Mouse (Mus musculus): ENCODE data around the gene Sh3pxd2a. TPM values are rescaled to one million over a fixed set of nuclear protein-coding genes. Genes with fewer than 3 reads are reported as not detected.

The Sh3pxd2a gene
- 12.1 and 13.1 TPM in 2 replicates for polyA plus RNA-seq (2012; rRNA removed)

GRCm38 (mm10) chr19:47464304-47465241 is at the start of gene Sh3pxd2a:
TSS of gene Sh3pxd2a (minus strand) at chr19:47464401.
- peaks cover 7% of the 10 kb centered on the region; the same call in 1 of the 2 replicates for H3K4me1 ChIP-seq (ENCODE audit: control insufficient read depth, insufficient read depth, insufficient read length)
- DNase-seq (ENCODE audit: low read depth in 1 of 2, low spot score in 2 of 2), result peak in 1 of 2 experiments; percentile 47
- WGBS, result 6% methylated on average over 58 of the region's 70 CpGs
- H3K36me3 ChIP-seq (ENCODE audit: control insufficient read depth, insufficient read depth, low read length), result no peaks in the 10 kb centered on the region; the same call in 1 of the 2 replicates
- H3K27ac ChIP-seq (ENCODE audit: insufficient read depth, low read length), result peak within 1 kb of the TSS; percentile 83
- H3K4me3 ChIP-seq (ENCODE audit: extremely low read depth, insufficient read depth, insufficient read length), result peak within 1 kb of the TSS; percentile 94
- TF ChIP-seq CTCF (IDR thresholded peaks at IDR 0.05; ENCODE audit: extremely low read depth, insufficient read depth, insufficient read length, insufficient replicate concordance) (no peak), POLR2A (IDR thresholded peaks at IDR 0.05; ENCODE audit: low read depth, low read length) (no peak)
- peaks cover 1% of the 10 kb centered on the region; the same call in 1 of the 2 replicates for H3K27me3 ChIP-seq (ENCODE audit: control insufficient read depth, insufficient read depth, low read length)

GRCm38 (mm10) chr19:47513618-47513897 is 49.4 kb upstream of the Sh3pxd2a start:
- Histone ChIP-seq H3K4me3 (ENCODE audit: extremely low read depth, insufficient read depth, insufficient read length) (no peak overlapping the region), H3K36me3 (ENCODE audit: control insufficient read depth, insufficient read depth, low read length) (peaks cover 3% of the 10 kb centered on the region; the same call in 1 of the 2 replicates), H3K4me1 (ENCODE audit: control insufficient read depth, insufficient read depth, insufficient read length) (peaks cover 16% of the 10 kb centered on the region), H3K27ac (ENCODE audit: insufficient read depth, low read length) (no peak overlapping the region), H3K27me3 (ENCODE audit: control insufficient read depth, insufficient read depth, low read length) (no peaks in the 10 kb centered on the region)
- no peak for DNase-seq (ENCODE audit: low read depth in 1 of 2, low spot score in 2 of 2)
- TF ChIP-seq POLR2A (IDR thresholded peaks at IDR 0.05; ENCODE audit: low read depth, low read length) (no peak), CTCF (IDR thresholded peaks at IDR 0.05; ENCODE audit: extremely low read depth, insufficient read depth, insufficient read length, insufficient replicate concordance) (no peak)
- WGBS, result 89% methylated on average over 4 of the region's 4 CpGs

- Histone ChIP-seq H3K27me3 (ENCODE audit: control insufficient read depth, insufficient read depth, low read length) (no peaks in the 10 kb centered on the region), H3K4me1 (ENCODE audit: control insufficient read depth, insufficient read depth, insufficient read length) (peaks cover 21% of the 10 kb centered on the region), H3K36me3 (ENCODE audit: control insufficient read depth, insufficient read depth, low read length) (peaks cover 3% of the 10 kb centered on the region; the same call in 1 of the 2 replicates), H3K27ac (ENCODE audit: insufficient read depth, low read length) (no peak overlapping the region), H3K4me3 (ENCODE audit: extremely low read depth, insufficient read depth, insufficient read length) (no peak overlapping the region)
- WGBS, result 74% methylated on average over 21 of the region's 21 CpGs
- TF ChIP-seq POLR2A (IDR thresholded peaks at IDR 0.05; ENCODE audit: low read depth, low read length) (no peak), CTCF (IDR thresholded peaks at IDR 0.05; ENCODE audit: extremely low read depth, insufficient read depth, insufficient read length, insufficient replicate concordance) (no peak)
- DNase-seq (ENCODE audit: low read depth in 1 of 2, low spot score in 2 of 2), result no peak
Observed at GRCm38 (mm10) chr19:47512794-47513617, 48.8 kb upstream of the Sh3pxd2a start.

GRCm38 (mm10) chr19:47511958-47512357 is 47.8 kb upstream of the Sh3pxd2a start:
- Histone ChIP-seq H3K4me3 (ENCODE audit: extremely low read depth, insufficient read depth, insufficient read length) (no peak overlapping the region), H3K36me3 (ENCODE audit: control insufficient read depth, insufficient read depth, low read length) (peaks cover 3% of the 10 kb centered on the region; the same call in 1 of the 2 replicates), H3K27ac (ENCODE audit: insufficient read depth, low read length) (peak overlapping the region; percentile 63), H3K27me3 (ENCODE audit: control insufficient read depth, insufficient read depth, low read length) (no peaks in the 10 kb centered on the region), H3K4me1 (ENCODE audit: control insufficient read depth, insufficient read depth, insufficient read length) (peaks cover 26% of the 10 kb centered on the region)
- WGBS, result 72% methylated on average over 6 of the region's 6 CpGs
- no peak for DNase-seq (ENCODE audit: low read depth in 1 of 2, low spot score in 2 of 2)
- no peak for TF ChIP-seq CTCF (IDR thresholded peaks at IDR 0.05; ENCODE audit: extremely low read depth, insufficient read depth, insufficient read length, insufficient replicate concordance)
- no peak for TF ChIP-seq POLR2A (IDR thresholded peaks at IDR 0.05; ENCODE audit: low read depth, low read length)

- H3K27me3 ChIP-seq (ENCODE audit: control insufficient read depth, insufficient read depth, low read length), result no peaks in the 10 kb centered on the region
- H3K27ac ChIP-seq (ENCODE audit: insufficient read depth, low read length), result peak overlapping the region; percentile 88
- 19% methylated on average over 7 of the region's 7 CpGs for WGBS
- no peak for DNase-seq (ENCODE audit: low read depth in 1 of 2, low spot score in 2 of 2)
- TF ChIP-seq POLR2A (IDR thresholded peaks at IDR 0.05; ENCODE audit: low read depth, low read length) (no peak), CTCF (IDR thresholded peaks at IDR 0.05; ENCODE audit: extremely low read depth, insufficient read depth, insufficient read length, insufficient replicate concordance) (no peak)
- peak overlapping the region; percentile 1; the same call in 1 of the 2 replicates for H3K4me3 ChIP-seq (ENCODE audit: extremely low read depth, insufficient read depth, insufficient read length)
- H3K36me3 ChIP-seq (ENCODE audit: control insufficient read depth, insufficient read depth, low read length), result peaks cover 3% of the 10 kb centered on the region; the same call in 1 of the 2 replicates
- peaks cover 26% of the 10 kb centered on the region for H3K4me1 ChIP-seq (ENCODE audit: control insufficient read depth, insufficient read depth, insufficient read length)
Observed at GRCm38 (mm10) chr19:47511294-47511675, 47.1 kb upstream of the Sh3pxd2a start.

GRCm38 (mm10) chr19:47510473-47511293 is 46.5 kb upstream of the Sh3pxd2a start:
- Histone ChIP-seq H3K4me1 (ENCODE audit: control insufficient read depth, insufficient read depth, insufficient read length) (peaks cover 26% of the 10 kb centered on the region), H3K4me3 (ENCODE audit: extremely low read depth, insufficient read depth, insufficient read length) (peak overlapping the region; percentile 41), H3K27me3 (ENCODE audit: control insufficient read depth, insufficient read depth, low read length) (no peaks in the 10 kb centered on the region), H3K36me3 (ENCODE audit: control insufficient read depth, insufficient read depth, low read length) (peaks cover under 1% of the 10 kb centered on the region; the same call in 1 of the 2 replicates), H3K27ac (ENCODE audit: insufficient read depth, low read length) (peak overlapping the region; percentile 88)
- WGBS, result 10% methylated on average over 25 of the region's 25 CpGs
- peak in 1 of 2 experiments; percentile 31 for DNase-seq (ENCODE audit: low read depth in 1 of 2, low spot score in 2 of 2)
- TF ChIP-seq CTCF (IDR thresholded peaks at IDR 0.05; ENCODE audit: extremely low read depth, insufficient read depth, insufficient read length, insufficient replicate concordance) (no peak), POLR2A (IDR thresholded peaks at IDR 0.05; ENCODE audit: low read depth, low read length) (no peak)
